Mouse (Mus musculus) stomach, postnatal 0 days (tissue): Measurements from ENCODE around the gene Slc6a11. TPM values are rescaled to one million over a fixed set of nuclear protein-coding genes. Genes with fewer than 3 reads are reported as not detected.

ENCODE experiments used
- ATAC-seq: fragments of 200-750 bp; cut with Nextera tagmentation; 2 replicates; pipeline ENCODE4 v1.8.0; 2017; ENCODE audit not compliant: low FRiP score, low TSS enrichment
- DNase-seq: peaks from one replicate; pipeline ENCODE4 v3.0.0-alpha.2; 2016; ENCODE audit warnings: low spot score
- H3K27ac ChIP-seq: fragments of 300-500 bp; sonication (generic); replicated peaks from 2 replicates; pipeline ENCODE4 v1.5.1; 2014; ENCODE audit warnings: mild to moderate bottlenecking, control low read depth
- H3K27me3 ChIP-seq: fragments of 300-500 bp; sonication (generic); 2 replicates; pipeline ENCODE4 v1.6.1; 2014; ENCODE audit warnings: low read length; ENCODE audit not compliant: control insufficient read depth, insufficient read depth
- H3K36me3 ChIP-seq: fragments of 300-500 bp; sonication (generic); 2 replicates; pipeline ENCODE4 v1.6.1; 2014; ENCODE audit warnings: low read length, mixed read lengths; ENCODE audit not compliant: control insufficient read depth, insufficient read depth
- H3K4me1 ChIP-seq: fragments of 300-500 bp; sonication (generic); replicated peaks from 2 replicates; pipeline ENCODE4 v1.6.1; 2014; ENCODE audit warnings: antibody characterized with exemption; ENCODE audit not compliant: control insufficient read depth, insufficient read depth
- H3K4me2 ChIP-seq: fragments of 300-500 bp; sonication (generic); replicated peaks from 2 replicates; pipeline ENCODE4 v1.6.1; 2014; ENCODE audit warnings: low read depth, mild to moderate bottlenecking, control low read depth, moderate library complexity
- H3K4me3 ChIP-seq: fragments of 300-500 bp; sonication (generic); 2 replicates; pipeline ENCODE4 v1.5.1; 2014; ENCODE audit warnings: low read depth, low read length, control low read depth
- H3K9ac ChIP-seq: fragments of 300-500 bp; sonication (generic); 2 replicates; pipeline ENCODE4 v1.6.1; 2014; ENCODE audit warnings: mild to moderate bottlenecking, low read length, control low read depth, mixed read lengths
- H3K9me3 ChIP-seq: fragments of 300-500 bp; sonication (generic); 2 replicates; pipeline ENCODE4 v1.6.1; 2016; ENCODE audit warnings: low read length; ENCODE audit not compliant: control insufficient read depth
- CTCF ChIP-seq: IDR thresholded peaks from 2 replicates; pipeline ENCODE4 v1.5.1; 2016; ENCODE audit warnings: antibody characterized with exemption, low read depth, mild to moderate bottlenecking, moderate library complexity
- EP300 ChIP-seq: optimal IDR thresholded peaks from 2 replicates; pipeline ENCODE3; 2016; ENCODE audit warnings: antibody characterized with exemption
- WGBS: fragments of 180-500 bp; shearing (Covaris S2); extraction: QIAGEN DNeasy Blood & Tissue Kit; methylation state at CpG from one replicate; pipeline ENCODE4 v1.1.7; 2014; 5-methylcytosine and 5-hydroxymethylcytosine counted together
- polyA plus RNA-seq: library from polyadenylated mRNA; unstranded; fragments of >200 nt; fragmentation: Nextera tagmentation; extraction: Ambion mirVana; gene quantifications from 2 replicates; pipeline ENCODE4 v1.2.1, GENCODE M21; 2015

Gene Slc6a11
- polyA plus RNA-seq, 1 experiment from 2014 or later = 0.35 TPM

DNA sequence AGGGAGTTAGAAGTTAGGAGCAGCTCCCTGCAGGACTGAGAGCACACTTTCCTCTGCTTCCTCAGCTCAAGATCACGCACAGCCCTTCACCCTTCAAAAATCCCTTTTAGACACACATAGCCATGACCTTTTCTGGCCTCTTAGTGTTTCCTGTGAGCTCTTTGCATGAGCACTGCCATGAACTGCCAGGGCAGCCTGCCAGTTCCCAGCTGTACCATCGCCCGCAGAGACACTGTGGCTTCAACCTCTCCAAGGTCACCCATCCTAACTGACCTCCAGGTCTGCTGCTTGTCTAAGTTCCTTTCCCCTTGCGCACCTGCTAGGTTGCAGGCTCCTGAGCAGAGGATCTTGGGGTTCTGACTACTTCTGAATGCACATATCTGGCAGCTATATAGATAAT is 83.4 kb downstream of the Slc6a11 start:
- Histone ChIP-seq H3K27ac (no peak overlapping the region), H3K36me3 (no peaks in the 10 kb centered on the region), H3K4me1 (no peaks in the 10 kb centered on the region), H3K9me3 (no peaks in the 10 kb centered on the region), H3K9ac (no peak overlapping the region), H3K4me2 (no peak overlapping the region), H3K27me3 (no peaks in the 10 kb centered on the region), H3K4me3 (no peak overlapping the region)
- DNase-seq = no peak
- WGBS = 72% methylated on average over 4 of the region's 4 CpGs
- TF ChIP-seq CTCF = no peak
- TF ChIP-seq EP300 = no peak
- ATAC-seq = no peak

DNA sequence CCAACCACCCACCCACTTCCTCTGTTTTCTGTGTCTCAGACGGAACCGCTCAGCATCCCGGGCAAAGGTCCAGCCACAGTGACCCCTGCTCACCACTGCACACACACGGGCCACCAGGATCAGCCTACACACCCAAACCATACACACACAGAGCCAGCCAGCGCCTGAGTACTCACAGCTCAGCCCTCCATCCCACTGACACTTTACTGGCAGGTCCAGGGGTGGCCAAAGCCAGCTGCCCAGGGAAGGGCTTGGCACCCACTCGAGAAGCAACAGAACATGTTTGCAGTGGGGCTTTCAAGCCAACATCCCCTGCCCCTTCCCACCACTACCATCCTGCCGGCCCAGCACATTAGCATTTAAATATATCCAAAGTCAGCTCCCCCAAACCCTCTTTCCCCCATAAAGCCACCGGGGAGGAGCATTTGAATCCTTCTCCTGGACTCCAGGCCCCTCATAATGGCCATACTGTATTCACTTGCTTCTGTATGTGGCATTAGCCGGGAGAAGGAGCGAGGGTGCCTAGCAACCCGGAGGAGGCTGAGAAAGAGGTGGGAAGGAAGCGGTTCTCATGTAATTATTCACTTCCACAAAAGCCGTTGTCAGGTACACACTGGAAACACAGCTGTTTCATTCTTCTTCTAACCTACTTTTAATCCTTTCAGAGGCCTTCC is 85.8 kb downstream of the Slc6a11 start:
- Histone ChIP-seq H3K4me1 (no peaks in the 10 kb centered on the region), H3K9ac (no peak overlapping the region), H3K4me3 (no peak overlapping the region), H3K27me3 (no peaks in the 10 kb centered on the region), H3K4me2 (no peak overlapping the region), H3K27ac (no peak overlapping the region), H3K36me3 (no peaks in the 10 kb centered on the region), H3K9me3 (no peaks in the 10 kb centered on the region)
- TF ChIP-seq CTCF (no peak), EP300 (no peak)
- whole genome bisulfite sequencing = 48% methylated on average over 13 of the region's 13 CpGs
- ATAC-seq (no peak), DNase-seq (no peak)

DNA sequence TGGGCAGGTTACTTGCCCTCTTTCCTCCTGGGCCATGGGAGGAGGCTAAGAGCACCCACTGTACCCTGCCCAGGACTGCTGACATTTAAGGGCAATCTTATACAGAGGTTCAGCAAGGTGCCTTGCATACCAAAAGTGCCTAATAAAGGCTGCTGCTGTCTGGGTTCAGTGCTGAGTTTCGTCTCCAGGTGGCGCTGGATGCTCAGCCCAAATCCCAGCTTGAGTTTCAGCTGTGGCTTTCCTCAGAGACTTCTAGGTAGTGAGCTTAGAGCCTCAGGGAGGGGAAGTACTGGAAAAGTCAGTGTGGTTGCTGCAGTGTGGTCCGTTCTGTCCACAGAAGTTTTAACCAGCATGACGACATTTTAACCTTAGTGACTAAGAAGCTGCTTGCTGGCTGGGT is 93.4 kb downstream of the Slc6a11 start:
- Histone ChIP-seq H3K4me2 (no peak overlapping the region), H3K27me3 (no peaks in the 10 kb centered on the region), H3K27ac (no peak overlapping the region), H3K9ac (no peak overlapping the region), H3K36me3 (no peaks in the 10 kb centered on the region), H3K9me3 (no peaks in the 10 kb centered on the region), H3K4me1 (no peaks in the 10 kb centered on the region), H3K4me3 (no peak overlapping the region)
- no peak for TF ChIP-seq EP300
- peak; percentile 65 for TF ChIP-seq CTCF
- no peak for ATAC-seq
- 17% methylated on average over 4 of the region's 4 CpGs for WGBS
- DNase-seq = no peak

DNA sequence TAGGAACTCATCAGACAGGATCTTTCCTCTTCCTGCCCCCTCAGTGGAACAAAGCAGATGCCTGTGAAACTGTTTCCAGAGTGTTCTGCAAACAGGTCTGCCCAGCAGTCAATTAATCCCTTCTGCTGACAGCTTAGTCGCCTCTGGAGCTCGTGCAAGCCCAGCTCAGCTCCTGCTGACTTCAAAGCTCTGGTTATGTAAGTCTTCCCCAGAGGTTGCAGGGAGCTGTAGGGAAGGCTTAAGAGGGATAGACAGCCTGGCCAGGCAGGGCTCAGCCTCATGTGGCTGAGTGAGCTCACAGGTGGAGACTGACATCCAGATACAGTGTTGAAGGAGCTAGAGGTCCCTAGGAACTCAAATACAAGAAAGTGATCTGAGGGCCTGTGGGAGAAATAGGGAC is 96.3 kb downstream of the Slc6a11 start:
- H3K4me2 ChIP-seq = no peak overlapping the region
- no peak overlapping the region for H3K9ac ChIP-seq
- H3K4me3 ChIP-seq = no peak overlapping the region
- DNase-seq (no peak), ATAC-seq (no peak)
- no peaks in the 10 kb centered on the region for H3K27me3 ChIP-seq
- H3K4me1 ChIP-seq = no peaks in the 10 kb centered on the region
- WGBS = 3% methylated on average over 2 of the region's 2 CpGs
- H3K27ac ChIP-seq = no peak overlapping the region
- H3K9me3 ChIP-seq = no peaks in the 10 kb centered on the region
- H3K36me3 ChIP-seq = no peaks in the 10 kb centered on the region
- no peak for TF ChIP-seq EP300
- no peak for TF ChIP-seq CTCF

DNA sequence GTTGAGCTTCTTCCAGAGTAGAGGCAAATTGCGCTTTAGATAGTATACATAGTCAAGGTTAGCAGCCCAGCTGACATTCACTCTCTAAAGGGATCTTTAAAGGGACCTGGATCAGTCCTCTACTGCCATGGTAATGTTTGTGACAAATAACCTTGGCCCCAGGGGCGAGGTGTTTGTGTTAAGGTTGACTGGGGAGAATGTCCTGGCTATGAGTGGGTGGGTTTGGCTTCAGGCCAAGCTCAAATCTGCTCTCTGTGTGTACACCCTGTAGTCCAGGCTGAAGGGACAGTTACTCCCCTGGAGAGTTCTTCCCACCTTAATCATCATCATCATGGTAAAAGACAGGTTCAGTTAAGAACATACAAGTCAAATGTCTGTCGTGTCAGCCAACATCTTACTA is 97.2 kb downstream of the Slc6a11 start:
- TF ChIP-seq CTCF = no peak
- no peak for TF ChIP-seq EP300
- ATAC-seq (no peak), DNase-seq (no peak)
- no peak overlapping the region for H3K27ac ChIP-seq
- H3K4me3 ChIP-seq = no peak overlapping the region
- H3K9me3 ChIP-seq = no peaks in the 10 kb centered on the region
- H3K4me2 ChIP-seq = no peak overlapping the region
- H3K36me3 ChIP-seq = no peaks in the 10 kb centered on the region
- no peak overlapping the region for H3K9ac ChIP-seq
- no peaks in the 10 kb centered on the region for H3K4me1 ChIP-seq
- no peaks in the 10 kb centered on the region for H3K27me3 ChIP-seq
- 63% methylated on average over 3 of the region's 3 CpGs for WGBS

DNA sequence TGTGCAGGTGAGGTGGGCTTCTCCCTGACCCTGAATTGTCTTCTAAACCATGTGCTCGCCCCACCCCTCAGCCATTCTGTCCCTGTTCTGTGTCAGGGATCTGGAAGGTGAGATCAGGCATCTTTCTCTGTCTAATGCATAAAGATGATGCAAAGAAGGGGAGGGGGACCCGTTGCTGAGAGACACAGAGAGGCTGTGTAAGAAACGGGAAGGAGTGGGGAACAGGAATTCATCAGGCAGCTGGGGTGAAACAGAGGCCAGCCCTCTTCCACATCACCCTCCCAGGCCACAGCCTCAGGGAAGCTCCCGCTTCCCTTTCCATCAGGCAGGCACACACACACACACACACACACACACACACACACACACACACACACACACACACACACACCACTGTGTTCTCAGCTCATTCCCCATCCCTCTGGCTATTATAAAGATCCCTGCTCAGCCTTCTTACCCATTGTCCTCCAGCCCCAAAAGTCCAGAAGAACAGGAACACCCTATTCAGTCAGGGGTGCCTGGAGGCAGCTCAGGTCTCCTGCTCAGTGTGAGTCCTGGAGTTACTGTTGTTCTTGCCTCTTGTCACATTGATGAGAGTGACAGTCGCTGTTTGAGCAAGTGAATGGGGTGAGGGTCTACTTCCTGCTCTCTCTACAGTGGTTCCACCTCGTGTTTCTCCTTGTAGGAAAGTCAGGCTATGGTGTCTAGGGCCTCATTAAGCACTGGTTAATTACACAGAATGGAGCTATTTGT is 108.0 kb downstream of the Slc6a11 start:
- Histone ChIP-seq H3K36me3 (no peaks in the 10 kb centered on the region), H3K27me3 (no peaks in the 10 kb centered on the region), H3K27ac (no peak overlapping the region), H3K9me3 (no peaks in the 10 kb centered on the region), H3K4me2 (no peak overlapping the region), H3K4me3 (no peak overlapping the region), H3K9ac (no peak overlapping the region), H3K4me1 (no peaks in the 10 kb centered on the region)
- TF ChIP-seq EP300 (no peak), CTCF (no peak)
- WGBS = 24% methylated on average over 5 of the region's 6 CpGs
- ATAC-seq (no peak), DNase-seq (no peak)
